Mouse (Mus musculus): Measurements from ENCODE around the gene AI837181. TPM values are rescaled to one million over a fixed set of nuclear protein-coding genes. Genes with fewer than 3 reads are reported as not detected.
A peak's percentile ranks its signal among the peaks of the same experiment; 100 is the strongest.

Gene AI837181
- polyA plus RNA-seq, 2 experiments: 57.1 to 97.5 TPM

DNA sequence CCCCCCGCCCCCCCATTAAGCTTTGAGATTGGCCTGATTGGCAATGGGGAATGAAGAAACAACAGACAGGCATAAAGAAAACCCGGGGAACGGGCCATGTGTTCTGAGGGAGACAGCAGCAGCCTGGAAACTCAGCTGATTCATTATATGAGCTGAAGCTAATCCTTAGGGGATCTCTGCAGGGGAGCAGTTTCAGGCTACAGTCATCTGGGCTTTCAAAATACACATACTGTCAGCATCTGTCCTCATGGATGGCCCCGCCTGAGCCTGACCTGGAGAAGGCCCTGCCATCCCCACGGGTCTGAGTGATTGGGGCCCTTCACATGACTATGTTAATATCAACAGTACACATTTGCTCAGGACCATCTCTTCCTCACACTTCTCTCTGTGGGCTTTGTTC is 46.9 kb downstream of the AI837181 start:
- no peak overlapping the region for H3K9ac ChIP-seq (ENCODE audit: low read depth, low read length, severe bottlenecking)
- H3K4me2 ChIP-seq (replicated peaks; ENCODE audit: low read depth, low read length, severe bottlenecking): no peak overlapping the region
- H3K27me3 ChIP-seq (ENCODE audit: control insufficient read depth, insufficient read depth, low read length): no peaks in the 10 kb centered on the region
- no peaks in the 10 kb centered on the region for H3K9me3 ChIP-seq (ENCODE audit: control insufficient read depth, low read length)
- no peak overlapping the region for H3K4me3 ChIP-seq (replicated peaks; ENCODE audit: low read length)
- peaks cover 18% of the 10 kb centered on the region for H3K36me3 ChIP-seq (ENCODE audit: control insufficient read depth, insufficient read depth, low read length)
- H3K27ac ChIP-seq (replicated peaks; ENCODE audit: low read depth, low read length): no peak overlapping the region
- WGBS: 44% methylated on average over 5 of the region's 5 CpGs
- peaks cover 16% of the 10 kb centered on the region for H3K4me1 ChIP-seq (ENCODE audit: control insufficient read depth, insufficient read depth, low read length)
- ATAC-seq (ENCODE audit: low FRiP score, low read depth) (no peak), DNase-seq (ENCODE audit: low spot score) (no peak)
- TF ChIP-seq POLR2A (IDR thresholded peaks at IDR 0.05; ENCODE audit: borderline replicate concordance, extremely low read depth, insufficient read depth, insufficient read length): no peak

DNA sequence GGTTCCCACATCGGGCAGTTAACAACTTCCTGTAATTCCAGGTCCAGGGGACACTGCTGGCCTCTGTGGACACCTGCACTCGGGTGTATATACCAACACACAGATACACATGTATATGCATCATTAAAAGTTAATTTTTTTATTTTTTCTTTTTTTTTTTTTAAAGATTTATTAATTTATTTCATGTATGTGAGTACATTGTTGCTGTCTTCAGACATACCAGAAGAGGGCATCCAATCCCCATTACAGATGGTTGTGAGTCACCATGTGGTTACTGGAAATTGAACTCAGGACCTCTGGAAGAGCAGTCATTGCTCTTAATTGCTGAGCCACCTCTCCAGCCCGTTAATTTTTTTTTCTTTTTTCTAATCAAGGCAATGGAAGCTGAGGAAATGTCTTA is 47.9 kb downstream of the AI837181 start:
- Histone ChIP-seq H3K4me3 (replicated peaks; ENCODE audit: low read length) (no peak overlapping the region), H3K9ac (ENCODE audit: low read depth, low read length, severe bottlenecking) (no peak overlapping the region)
- no peak for TF ChIP-seq POLR2A (IDR thresholded peaks at IDR 0.05; ENCODE audit: borderline replicate concordance, extremely low read depth, insufficient read depth, insufficient read length)

DNA sequence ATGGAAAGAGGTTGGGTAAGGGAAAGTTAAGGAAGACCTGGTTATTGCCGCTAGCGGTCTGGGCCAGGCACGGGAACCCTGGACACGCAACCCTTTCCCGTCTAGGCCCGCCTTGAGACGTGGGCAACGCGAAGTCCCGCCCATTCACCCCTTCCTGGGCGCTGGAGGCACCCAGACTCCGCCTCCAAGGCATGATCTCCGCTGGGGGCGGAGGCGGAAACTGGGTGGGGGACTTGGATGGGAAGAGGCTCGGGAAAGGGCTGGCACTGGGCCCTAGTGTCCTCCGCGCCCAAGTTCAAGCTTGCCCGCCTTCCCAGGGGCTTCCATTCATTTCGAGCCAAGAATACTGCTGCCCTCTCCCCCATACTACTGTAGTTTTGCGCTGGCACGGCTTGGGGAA is 48.8 kb downstream of the AI837181 start, which contains the start of gene Efemp2:
Gene Efemp2, plus strand, starts transcription at position 235 of the 400 bp plus-strand sequence.
- peaks cover 19% of the 10 kb centered on the region for H3K36me3 ChIP-seq (ENCODE audit: control insufficient read depth, insufficient read depth, low read length)
- peaks cover 16% of the 10 kb centered on the region for H3K4me1 ChIP-seq (ENCODE audit: control insufficient read depth, insufficient read depth, low read length)
- WGBS: 4% methylated on average over 22 of the region's 22 CpGs
- H3K27ac ChIP-seq (replicated peaks; ENCODE audit: low read depth, low read length): peak within 1 kb of the TSS; percentile 90
- no peaks in the 10 kb centered on the region for H3K27me3 ChIP-seq (ENCODE audit: control insufficient read depth, insufficient read depth, low read length)
- no peaks in the 10 kb centered on the region for H3K9me3 ChIP-seq (ENCODE audit: control insufficient read depth, low read length)
- peak; percentile 36; the same call in 1 of the 2 replicates for ATAC-seq (ENCODE audit: low FRiP score, low read depth)
- H3K9ac ChIP-seq (ENCODE audit: low read depth, low read length, severe bottlenecking): peak within 1 kb of the TSS; percentile 84
- H3K4me3 ChIP-seq (replicated peaks; ENCODE audit: low read length): peak within 1 kb of the TSS; percentile 70
- peak within 1 kb of the TSS; percentile 85 for H3K4me2 ChIP-seq (replicated peaks; ENCODE audit: low read depth, low read length, severe bottlenecking)
- no peak for TF ChIP-seq POLR2A (IDR thresholded peaks at IDR 0.05; ENCODE audit: borderline replicate concordance, extremely low read depth, insufficient read depth, insufficient read length)
- peak; percentile 87 for DNase-seq (ENCODE audit: low spot score)

More for the DNA sequence above, 47.9 kb downstream of the AI837181 start:
- ATAC-seq (ENCODE audit: low FRiP score, low read depth) (no peak), DNase-seq (ENCODE audit: low spot score) (no peak)
- Histone ChIP-seq H3K4me2 (replicated peaks; ENCODE audit: low read depth, low read length, severe bottlenecking) (no peak overlapping the region), H3K4me1 (ENCODE audit: control insufficient read depth, insufficient read depth, low read length) (peaks cover 16% of the 10 kb centered on the region), H3K27me3 (ENCODE audit: control insufficient read depth, insufficient read depth, low read length) (no peaks in the 10 kb centered on the region), H3K27ac (replicated peaks; ENCODE audit: low read depth, low read length) (no peak overlapping the region), H3K9me3 (ENCODE audit: control insufficient read depth, low read length) (no peaks in the 10 kb centered on the region), H3K36me3 (ENCODE audit: control insufficient read depth, insufficient read depth, low read length) (peaks cover 18% of the 10 kb centered on the region)
- 69% methylated on average over 3 of the region's 3 CpGs for WGBS

DNA sequence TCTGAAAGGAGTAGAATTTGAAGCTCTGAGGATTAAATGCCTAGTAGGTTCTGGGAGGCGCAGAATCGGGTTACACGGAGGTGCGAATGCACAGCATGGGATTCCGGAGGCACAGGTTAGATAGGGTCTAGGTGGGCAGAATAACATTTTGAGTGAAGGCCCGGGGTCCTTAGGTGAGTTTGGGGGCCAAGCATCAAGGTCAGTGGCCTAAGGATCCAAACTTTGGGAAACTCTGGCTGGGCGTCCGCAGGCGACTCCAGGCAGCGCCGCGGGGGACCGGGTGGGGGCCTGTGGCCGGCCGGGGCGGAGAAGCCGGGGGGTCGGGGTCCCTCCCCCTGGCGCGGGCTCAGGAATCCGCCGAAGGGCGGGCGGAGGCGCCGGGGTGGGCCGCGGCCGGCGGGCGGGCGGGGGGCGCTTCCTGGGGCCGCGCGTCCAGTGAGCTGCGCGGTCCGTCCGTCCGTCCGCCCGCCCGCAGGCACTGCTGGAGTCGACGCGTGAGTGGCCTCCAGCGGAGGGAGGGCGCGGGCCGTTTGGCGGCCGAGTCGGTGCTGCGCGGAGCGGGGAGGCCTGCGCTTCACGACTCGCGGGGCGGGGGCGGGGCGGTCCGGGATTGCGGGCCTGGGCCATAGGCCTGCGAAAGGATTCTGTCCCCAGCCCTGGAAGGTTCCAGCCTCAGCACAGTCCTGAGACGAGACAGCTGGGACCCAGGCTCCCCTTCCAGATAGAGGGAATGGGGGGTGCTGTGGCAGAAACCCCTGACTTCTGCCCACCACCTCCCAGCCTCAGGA is 49.5 kb downstream of the AI837181 start:
- no peak for TF ChIP-seq POLR2A (IDR thresholded peaks at IDR 0.05; ENCODE audit: borderline replicate concordance, extremely low read depth, insufficient read depth, insufficient read length)
- 1% methylated on average over 32 of the region's 68 CpGs for WGBS
- peak overlapping the region; percentile 90 for H3K27ac ChIP-seq (replicated peaks; ENCODE audit: low read depth, low read length)
- H3K4me2 ChIP-seq (replicated peaks; ENCODE audit: low read depth, low read length, severe bottlenecking): peak overlapping the region; percentile 85
- DNase-seq (ENCODE audit: low spot score): peak; percentile 30
- peak overlapping the region; percentile 70 for H3K4me3 ChIP-seq (replicated peaks; ENCODE audit: low read length)
- H3K27me3 ChIP-seq (ENCODE audit: control insufficient read depth, insufficient read depth, low read length): no peaks in the 10 kb centered on the region
- no peaks in the 10 kb centered on the region for H3K9me3 ChIP-seq (ENCODE audit: control insufficient read depth, low read length)
- H3K9ac ChIP-seq (ENCODE audit: low read depth, low read length, severe bottlenecking): peak overlapping the region; percentile 84
- peaks cover 27% of the 10 kb centered on the region for H3K36me3 ChIP-seq (ENCODE audit: control insufficient read depth, insufficient read depth, low read length)
- ATAC-seq (ENCODE audit: low FRiP score, low read depth): peak; percentile 69
- peaks cover 16% of the 10 kb centered on the region for H3K4me1 ChIP-seq (ENCODE audit: control insufficient read depth, insufficient read depth, low read length)

DNA sequence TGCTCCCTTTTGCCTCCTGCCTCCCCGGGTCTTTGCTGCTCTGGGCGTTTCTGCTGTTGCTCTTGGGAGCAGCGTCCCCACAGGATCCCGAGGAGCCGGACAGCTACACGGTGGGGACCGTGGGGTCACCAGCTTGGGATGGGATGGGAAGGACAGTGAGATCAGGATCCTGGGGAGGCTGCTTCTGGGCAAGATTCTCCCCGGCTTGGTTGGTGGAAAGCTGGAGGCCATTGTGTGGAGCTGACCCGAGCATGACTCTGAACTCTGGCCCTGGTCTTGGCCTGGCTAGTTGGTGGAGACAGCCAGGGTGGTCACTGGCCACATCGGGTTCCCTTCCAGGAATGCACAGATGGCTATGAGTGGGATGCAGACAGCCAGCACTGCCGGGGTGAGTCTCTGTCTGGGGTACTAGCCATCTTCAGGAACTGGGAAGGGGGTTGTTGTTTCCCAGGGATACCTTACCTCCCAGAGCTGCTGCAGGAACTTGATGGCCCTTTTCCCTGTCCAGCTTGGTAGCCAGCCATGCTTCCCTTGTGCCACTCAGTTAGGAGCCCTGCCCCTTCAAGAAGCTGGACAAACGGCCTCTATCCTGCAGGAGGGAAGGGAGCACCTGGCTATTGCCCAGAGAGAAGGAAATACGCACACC is 50.2 kb downstream of the AI837181 start:
- Histone ChIP-seq H3K9ac (ENCODE audit: low read depth, low read length, severe bottlenecking) (peak overlapping the region; percentile 84), H3K4me3 (replicated peaks; ENCODE audit: low read length) (peak overlapping the region; percentile 70), H3K4me2 (replicated peaks; ENCODE audit: low read depth, low read length, severe bottlenecking) (peak overlapping the region; percentile 85), H3K4me1 (ENCODE audit: control insufficient read depth, insufficient read depth, low read length) (peaks cover 16% of the 10 kb centered on the region), H3K36me3 (ENCODE audit: control insufficient read depth, insufficient read depth, low read length) (peaks cover 34% of the 10 kb centered on the region), H3K27me3 (ENCODE audit: control insufficient read depth, insufficient read depth, low read length) (no peaks in the 10 kb centered on the region), H3K27ac (replicated peaks; ENCODE audit: low read depth, low read length) (peak overlapping the region; percentile 90), H3K9me3 (ENCODE audit: control insufficient read depth, low read length) (no peaks in the 10 kb centered on the region)
- no peak for TF ChIP-seq POLR2A (IDR thresholded peaks at IDR 0.05; ENCODE audit: borderline replicate concordance, extremely low read depth, insufficient read depth, insufficient read length)
- WGBS: 8% methylated on average over 12 of the region's 13 CpGs
- ATAC-seq (ENCODE audit: low FRiP score, low read depth): no peak; the same call in 1 of the 2 replicates
- DNase-seq (ENCODE audit: low spot score): no peak

Other genes starting within 250 kb of the AI837181 start
- 42.0 and 53.7 TPM in 2 replicates for gene Pacs1, start 152.0 kb upstream of the AI837181 start, polyA plus RNA-seq (2012; rRNA removed)
- gene Pacs1, start 152.0 kb upstream of the AI837181 start, polyA plus RNA-seq (2014; fragmentation: Nextera tagmentation; extraction: Ambion mirVana): 30.7 and 33.1 TPM in 2 replicates
- 173 and 174 TPM in 2 replicates for gene Sf3b2, start 129.7 kb upstream of the AI837181 start, polyA plus RNA-seq (2012; rRNA removed)
- gene Sf3b2, start 129.7 kb upstream of the AI837181 start, polyA plus RNA-seq (2014; fragmentation: Nextera tagmentation; extraction: Ambion mirVana): 289 and 335 TPM in 2 replicates
- gene Gal3st3, start 126.8 kb upstream of the AI837181 start, polyA plus RNA-seq (2012; rRNA removed): 7.1 and 10.8 TPM in 2 replicates
- gene Gal3st3, start 126.8 kb upstream of the AI837181 start, polyA plus RNA-seq (2014; fragmentation: Nextera tagmentation; extraction: Ambion mirVana): 5.0 and 7.4 TPM in 2 replicates
- not detected in 2 replicates for gene Catsper1, start 89.4 kb upstream of the AI837181 start, polyA plus RNA-seq (2012; rRNA removed)
- gene Catsper1, start 89.4 kb upstream of the AI837181 start, polyA plus RNA-seq (2014; fragmentation: Nextera tagmentation; extraction: Ambion mirVana): not detected in 2 replicates
- 1.6 and 3.0 TPM in 2 replicates for gene Cst6, start 75.6 kb upstream of the AI837181 start, polyA plus RNA-seq (2012; rRNA removed)
- 4.6 and 8.5 TPM in 2 replicates for gene Cst6, start 75.6 kb upstream of the AI837181 start, polyA plus RNA-seq (2014; fragmentation: Nextera tagmentation; extraction: Ambion mirVana)
- gene Eif1ad, start 58.4 kb upstream of the AI837181 start, polyA plus RNA-seq (2012; rRNA removed): 39.4 and 41.8 TPM in 2 replicates
- gene Eif1ad, start 58.4 kb upstream of the AI837181 start, polyA plus RNA-seq (2014; fragmentation: Nextera tagmentation; extraction: Ambion mirVana): 43.5 and 43.7 TPM in 2 replicates
- 222 and 265 TPM in 2 replicates for gene Banf1, start 58.0 kb upstream of the AI837181 start, polyA plus RNA-seq (2012; rRNA removed)
- 411 and 420 TPM in 2 replicates for gene Banf1, start 58.0 kb upstream of the AI837181 start, polyA plus RNA-seq (2014; fragmentation: Nextera tagmentation; extraction: Ambion mirVana)
- 49.7 and 66.4 TPM in 2 replicates for gene Sart1, start 36.4 kb upstream of the AI837181 start, polyA plus RNA-seq (2012; rRNA removed)
- gene Sart1, start 36.4 kb upstream of the AI837181 start, polyA plus RNA-seq (2014; fragmentation: Nextera tagmentation; extraction: Ambion mirVana): 67.1 and 76.1 TPM in 2 replicates
- 0.13 and 0.14 TPM in 2 replicates for gene Tsga10ip, start 22.6 kb upstream of the AI837181 start, polyA plus RNA-seq (2012; rRNA removed)
- 0.18 TPM in 1 of 2 replicates, not detected in the other for gene Tsga10ip, start 22.6 kb upstream of the AI837181 start, polyA plus RNA-seq (2014; fragmentation: Nextera tagmentation; extraction: Ambion mirVana)
- gene Drap1, start 165 bp upstream of the AI837181 start, polyA plus RNA-seq (2012; rRNA removed): 163 and 236 TPM in 2 replicates
- 219 and 233 TPM in 2 replicates for gene Drap1, start 165 bp upstream of the AI837181 start, polyA plus RNA-seq (2014; fragmentation: Nextera tagmentation; extraction: Ambion mirVana)
- gene Fosl1, start 22.4 kb downstream of the AI837181 start, polyA plus RNA-seq (2012; rRNA removed): 0.06 and 0.09 TPM in 2 replicates
- gene Fosl1, start 22.4 kb downstream of the AI837181 start, polyA plus RNA-seq (2014; fragmentation: Nextera tagmentation; extraction: Ambion mirVana): not detected in 2 replicates
- gene Ccdc85b, start 32.8 kb downstream of the AI837181 start, polyA plus RNA-seq (2012; rRNA removed): 6.6 and 6.9 TPM in 2 replicates
- 6.5 and 7.0 TPM in 2 replicates for gene Ccdc85b, start 32.8 kb downstream of the AI837181 start, polyA plus RNA-seq (2014; fragmentation: Nextera tagmentation; extraction: Ambion mirVana)
- 139 and 171 TPM in 2 replicates for gene Fibp, start 35.5 kb downstream of the AI837181 start, polyA plus RNA-seq (2012; rRNA removed)
- gene Fibp, start 35.5 kb downstream of the AI837181 start, polyA plus RNA-seq (2014; fragmentation: Nextera tagmentation; extraction: Ambion mirVana): 113 and 118 TPM in 2 replicates
- 0.33 and 0.56 TPM in 2 replicates for gene Ctsw, start 43.4 kb downstream of the AI837181 start, polyA plus RNA-seq (2012; rRNA removed)
- 0.96 and 1.2 TPM in 2 replicates for gene Ctsw, start 43.4 kb downstream of the AI837181 start, polyA plus RNA-seq (2014; fragmentation: Nextera tagmentation; extraction: Ambion mirVana)
- gene Efemp2, start 48.8 kb downstream of the AI837181 start, polyA plus RNA-seq (2012; rRNA removed): 239 and 314 TPM in 2 replicates
- 193 and 202 TPM in 2 replicates for gene Efemp2, start 48.8 kb downstream of the AI837181 start, polyA plus RNA-seq (2014; fragmentation: Nextera tagmentation; extraction: Ambion mirVana)
- gene Mus81, start 63.3 kb downstream of the AI837181 start, polyA plus RNA-seq (2012; rRNA removed): 40.8 and 53.5 TPM in 2 replicates
- 33.9 and 38.7 TPM in 2 replicates for gene Mus81, start 63.3 kb downstream of the AI837181 start, polyA plus RNA-seq (2014; fragmentation: Nextera tagmentation; extraction: Ambion mirVana)
- gene Cfl1, start 65.3 kb downstream of the AI837181 start, polyA plus RNA-seq (2012; rRNA removed): 913 and 966 TPM in 2 replicates
- gene Cfl1, start 65.3 kb downstream of the AI837181 start, polyA plus RNA-seq (2014; fragmentation: Nextera tagmentation; extraction: Ambion mirVana): 2,572 and 2,655 TPM in 2 replicates
- gene 1700020D05Rik, start 78.6 kb downstream of the AI837181 start, polyA plus RNA-seq (2012; rRNA removed): 2.4 and 3.1 TPM in 2 replicates
- not detected in 2 replicates for gene 1700020D05Rik, start 78.6 kb downstream of the AI837181 start, polyA plus RNA-seq (2014; fragmentation: Nextera tagmentation; extraction: Ambion mirVana)
- gene Snx32, start 85.4 kb downstream of the AI837181 start, polyA plus RNA-seq (2012; rRNA removed): 23.6 and 26.0 TPM in 2 replicates
- 9.6 and 10.5 TPM in 2 replicates for gene Snx32, start 85.4 kb downstream of the AI837181 start, polyA plus RNA-seq (2014; fragmentation: Nextera tagmentation; extraction: Ambion mirVana)
- gene Ovol1, start 135.5 kb downstream of the AI837181 start, polyA plus RNA-seq (2012; rRNA removed): 5.6 and 7.2 TPM in 2 replicates
- 9.9 and 12.8 TPM in 2 replicates for gene Ovol1, start 135.5 kb downstream of the AI837181 start, polyA plus RNA-seq (2014; fragmentation: Nextera tagmentation; extraction: Ambion mirVana)
- 2.6 and 3.5 TPM in 2 replicates for gene Ap5b1, start 142.9 kb downstream of the AI837181 start, polyA plus RNA-seq (2012; rRNA removed)
- gene Ap5b1, start 142.9 kb downstream of the AI837181 start, polyA plus RNA-seq (2014; fragmentation: Nextera tagmentation; extraction: Ambion mirVana): 3.1 and 3.7 TPM in 2 replicates
- 101 and 103 TPM in 2 replicates for gene Rnaseh2c, start 176.7 kb downstream of the AI837181 start, polyA plus RNA-seq (2012; rRNA removed)
- gene Rnaseh2c, start 176.7 kb downstream of the AI837181 start, polyA plus RNA-seq (2014; fragmentation: Nextera tagmentation; extraction: Ambion mirVana): 95.5 and 107 TPM in 2 replicates
- gene Kat5, start 185.1 kb downstream of the AI837181 start, polyA plus RNA-seq (2012; rRNA removed): 115 and 127 TPM in 2 replicates
- 27.4 and 34.6 TPM in 2 replicates for gene Kat5, start 185.1 kb downstream of the AI837181 start, polyA plus RNA-seq (2014; fragmentation: Nextera tagmentation; extraction: Ambion mirVana)
- 59.8 and 88.7 TPM in 2 replicates for gene Rela, start 212.3 kb downstream of the AI837181 start, polyA plus RNA-seq (2012; rRNA removed)
- 54.8 and 57.2 TPM in 2 replicates for gene Rela, start 212.3 kb downstream of the AI837181 start, polyA plus RNA-seq (2014; fragmentation: Nextera tagmentation; extraction: Ambion mirVana)
- gene Sipa1, start 238.6 kb downstream of the AI837181 start, polyA plus RNA-seq (2012; rRNA removed): 62.5 and 86.0 TPM in 2 replicates
- 27.9 and 29.1 TPM in 2 replicates for gene Sipa1, start 238.6 kb downstream of the AI837181 start, polyA plus RNA-seq (2014; fragmentation: Nextera tagmentation; extraction: Ambion mirVana)